Mouse (Mus musculus): ENCODE results near the gene Ykt6. TPM values are rescaled to one million over a fixed set of nuclear protein-coding genes. Genes with fewer than 3 reads are reported as not detected.

The Ykt6 gene
- total and polyA plus RNA-seq, 3 experiments: 79.8 to 117 (median 95.8) TPM

- TF ChIP-seq MAX (IDR thresholded peaks at IDR 0.05; ENCODE audit: low read length) (peak; percentile 75), EP300 (IDR thresholded peaks at IDR 0.05; ENCODE audit: low read length) (peak; percentile 74), MAZ (IDR thresholded peaks at IDR 0.05; ENCODE audit: low read depth, low read length) (0 out of 2 replicates have a peak, but pooled peaks have one; percentile 58), KAT2A (IDR thresholded peaks at IDR 0.05; ENCODE audit: insufficient replicate concordance, low read length) (no peak), TCF12 (IDR thresholded peaks at IDR 0.05; ENCODE audit: low read depth, low read length) (0 out of 2 replicates have a peak, but pooled peaks have one; percentile 28), ZC3H11A (IDR thresholded peaks at IDR 0.05; ENCODE audit: low read depth, low read length) (no peak), UBTF (IDR thresholded peaks at IDR 0.05; ENCODE audit: low read depth, low read length) (peak; percentile 46; the same call in 1 of the 2 replicates), MEF2A (IDR thresholded peaks at IDR 0.05; ENCODE audit: borderline replicate concordance, low read depth, low read length) (no peak)
Measured at GRCm38 (mm10) chr11:5949586-5950352, 5.7 kb upstream of the Ykt6 start, which contains the start of gene Gck (continued).

DNA sequence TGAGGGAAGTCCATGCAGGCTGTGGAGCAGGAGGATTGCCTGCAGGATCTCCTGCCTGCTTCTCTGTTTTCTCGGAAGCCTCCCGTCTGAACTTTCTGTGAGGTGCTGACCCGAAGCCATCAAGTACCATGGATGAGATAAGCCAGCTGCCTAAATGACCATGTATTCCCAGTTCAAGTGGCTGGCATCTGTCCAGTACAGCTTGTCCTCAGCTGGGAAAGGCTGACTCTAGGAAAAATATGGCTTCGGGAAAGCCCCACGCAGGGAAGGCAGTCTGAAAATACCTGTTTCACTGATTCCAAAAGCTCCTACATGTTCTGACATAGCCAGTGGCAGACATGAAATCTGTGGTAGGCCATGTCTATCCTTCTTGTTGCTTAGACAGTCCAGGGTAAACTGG is 3.0 kb upstream of the Ykt6 start:
- DNase-seq (ENCODE audit: extremely low read depth): no peak
- Histone ChIP-seq H3K4me3 (replicated peaks in 1 of 3; ENCODE audit: low read depth in 2 of 3, low read length in 2 of 3, poor library complexity in 1 of 3) (no peak overlapping the region), H3K9ac (ENCODE audit: insufficient read depth, low read depth) (no peak overlapping the region), H3K4me1 (ENCODE audit: control insufficient read depth in 1 of 2, insufficient read depth in 2 of 2) (peaks cover 18 to 49% of the 10 kb centered on the region in 2 experiments), H3K9me3 (replicated peaks; ENCODE audit: low read length) (no peaks in the 10 kb centered on the region), H3K79me2 (replicated peaks; ENCODE audit: control insufficient read depth, extremely low read depth, insufficient read depth, poor library complexity, severe bottlenecking) (peaks cover 17% of the 10 kb centered on the region), H3K27me3 (replicated peaks) (no peaks in the 10 kb centered on the region), H3K36me3 (replicated peaks in 1 of 2; ENCODE audit: control insufficient read depth in 1 of 2, insufficient read depth in 1 of 2, low read length in 1 of 2) (peaks cover 2 to 3% of the 10 kb centered on the region in 2 experiments), H3K4me2 (ENCODE audit: insufficient read depth, low read depth, poor library complexity, severe bottlenecking) (no peak overlapping the region), H3K27ac (ENCODE audit: insufficient read depth, low read depth) (no peak overlapping the region)
- no peak for TF ChIP-seq KAT2A (IDR thresholded peaks at IDR 0.05; ENCODE audit: insufficient replicate concordance, low read length)
- TF ChIP-seq TBP (conservative IDR thresholded peaks at IDR 0.05; ENCODE audit: low read depth, low read length): no peak
- TF ChIP-seq EP300 (IDR thresholded peaks at IDR 0.05; ENCODE audit: low read length): no peak
- no peak for TF ChIP-seq ETS1 (conservative IDR thresholded peaks at IDR 0.05; ENCODE audit: low read depth, low read length)
- no peak for TF ChIP-seq MYC (IDR thresholded peaks at IDR 0.05; ENCODE audit: low read depth, low read length)
- TF ChIP-seq RCOR1 (conservative IDR thresholded peaks at IDR 0.05; ENCODE audit: low read depth, low read length): no peak
- no peak for TF ChIP-seq JUN (IDR thresholded peaks at IDR 0.05; ENCODE audit: insufficient read depth, low read depth, low read length)
- no peak for TF ChIP-seq MEF2A (IDR thresholded peaks at IDR 0.05; ENCODE audit: borderline replicate concordance, low read depth, low read length)
- TF ChIP-seq MXI1 (IDR thresholded peaks at IDR 0.05; ENCODE audit: low read depth, low read length): no peak; the same call in 1 of the 2 replicates
- in situ Hi-C loops (cut with MboI; ENCODE audit: low pct_ligation_motif_present, low pct_unique_long_range_greater_than_20kb, low sequenced_read_pairs) (no loop called here), dilution Hi-C loops (cut with MboI; ENCODE audit: extremely low pct_ligation_motif_present, extremely low pct_unique_long_range_greater_than_20kb, low sequenced_read_pairs) (no loop called here)

- in situ Hi-C loops (cut with MboI; ENCODE audit: low pct_ligation_motif_present, low pct_unique_long_range_greater_than_20kb, low sequenced_read_pairs): no loop called here
- peaks cover 5 to 9% of the 10 kb centered on the region in 2 experiments for H3K36me3 ChIP-seq (replicated peaks in 1 of 2; ENCODE audit: control insufficient read depth in 1 of 2, insufficient read depth in 1 of 2, low read length in 1 of 2)
- H3K9me3 ChIP-seq (replicated peaks; ENCODE audit: low read length): no peaks in the 10 kb centered on the region
- dilution Hi-C loops (cut with MboI; ENCODE audit: extremely low pct_ligation_motif_present, extremely low pct_unique_long_range_greater_than_20kb, low sequenced_read_pairs): no loop called here
- peaks cover 23% of the 10 kb centered on the region for H3K79me2 ChIP-seq (replicated peaks; ENCODE audit: control insufficient read depth, extremely low read depth, insufficient read depth, poor library complexity, severe bottlenecking)
- DNase-seq (ENCODE audit: extremely low read depth): peak; percentile 72
- H3K27me3 ChIP-seq (replicated peaks): no peaks in the 10 kb centered on the region
- H3K4me2 ChIP-seq (ENCODE audit: insufficient read depth, low read depth, poor library complexity, severe bottlenecking): no peak overlapping the region
- H3K4me1 ChIP-seq (ENCODE audit: control insufficient read depth in 1 of 2, insufficient read depth in 2 of 2): peaks cover 20 to 57% of the 10 kb centered on the region in 2 experiments
- H3K27ac ChIP-seq (ENCODE audit: insufficient read depth, low read depth): no peak overlapping the region
- no peak overlapping the region for H3K9ac ChIP-seq (ENCODE audit: insufficient read depth, low read depth)
- H3K4me3 ChIP-seq (replicated peaks in 1 of 3; ENCODE audit: low read depth in 2 of 3, low read length in 2 of 3, poor library complexity in 1 of 3): no peak overlapping the region
- TF ChIP-seq HCFC1 (IDR thresholded peaks at IDR 0.05; ENCODE audit: low read depth, low read length): no peak
- no peak for TF ChIP-seq ELF1 (IDR thresholded peaks at IDR 0.05; ENCODE audit: low read depth, low read length)
- peak; percentile 95 for TF ChIP-seq MYC (IDR thresholded peaks at IDR 0.05; ENCODE audit: low read depth, low read length)
- no peak for TF ChIP-seq ETS1 (conservative IDR thresholded peaks at IDR 0.05; ENCODE audit: low read depth, low read length)
- no peak for TF ChIP-seq MAFK (IDR thresholded peaks at IDR 0.05; ENCODE audit: insufficient replicate concordance, low read length)
- TF ChIP-seq USF1 (IDR thresholded peaks at IDR 0.05; ENCODE audit: low read depth, low read length): no peak
- TF ChIP-seq MAZ (IDR thresholded peaks at IDR 0.05; ENCODE audit: low read depth, low read length): no peak
- TF ChIP-seq ZC3H11A (IDR thresholded peaks at IDR 0.05; ENCODE audit: low read depth, low read length): peak; percentile 16; the same call in 1 of the 2 replicates
- peak; percentile 91 for TF ChIP-seq ZNF384 (IDR thresholded peaks at IDR 0.05; ENCODE audit: low read depth, low read length)
- no peak for TF ChIP-seq MEF2A (IDR thresholded peaks at IDR 0.05; ENCODE audit: borderline replicate concordance, low read depth, low read length)
- no peak for TF ChIP-seq USF2 (conservative IDR thresholded peaks at IDR 0.05; ENCODE audit: low read depth, low read length)
- no peak for TF ChIP-seq ZMIZ1 (IDR thresholded peaks at IDR 0.05; ENCODE audit: low read depth, low read length)
- no peak for TF ChIP-seq CHD1 (IDR thresholded peaks at IDR 0.05; ENCODE audit: low read depth, low read length)
- TF ChIP-seq E2F4 (IDR thresholded peaks at IDR 0.05; ENCODE audit: insufficient replicate concordance, low read depth, low read length): no peak
- TF ChIP-seq KAT2A (IDR thresholded peaks at IDR 0.05; ENCODE audit: insufficient replicate concordance, low read length): no peak
- no peak for TF ChIP-seq SIN3A (IDR thresholded peaks at IDR 0.05; ENCODE audit: low read length)
- no peak for TF ChIP-seq TBP (conservative IDR thresholded peaks at IDR 0.05; ENCODE audit: low read depth, low read length)
- peak; percentile 65 for TF ChIP-seq SMC3 (IDR thresholded peaks at IDR 0.05; ENCODE audit: low read depth, low read length)
Measured at GRCm38 (mm10) chr11:5953130-5953765, 2.2 kb upstream of the Ykt6 start.
